Mouse (Mus musculus): ENCODE data around the gene Rab33b. TPM values are rescaled to one million over a fixed set of nuclear protein-coding genes. Genes with fewer than 3 reads are reported as not detected.
A peak's percentile ranks its signal among the peaks of the same experiment; 100 is the strongest.

Rab33b gene
- polyA plus RNA-seq, 1 experiment from 2014 or later: 26.6 TPM

GRCm38 (mm10) chr3:51525186-51525785 is 41.6 kb downstream of the Rab33b start:
- ATAC-seq (ENCODE audit: low FRiP score): no peak
- Histone ChIP-seq H3K4me3 (replicated peaks; ENCODE audit: low read length) (no peak overlapping the region), H3K4me2 (replicated peaks) (no peak overlapping the region), H3K36me3 (replicated peaks; ENCODE audit: control insufficient read depth, insufficient read depth) (peaks cover 92% of the 10 kb centered on the region), H3K4me1 (replicated peaks; ENCODE audit: control insufficient read depth, insufficient read depth, low read length) (no peaks in the 10 kb centered on the region), H3K27ac (no peak overlapping the region), H3K27me3 (ENCODE audit: control insufficient read depth, insufficient read depth, low read length) (no peaks in the 10 kb centered on the region), H3K9me3 (ENCODE audit: control insufficient read depth, low read length) (no peaks in the 10 kb centered on the region), H3K9ac (no peak overlapping the region)
- 91% methylated on average over 16 of the region's 16 CpGs for WGBS
- no peak for DNase-seq (ENCODE audit: low spot score)

GRCm38 (mm10) chr3:51526891-51527290 is 43.2 kb downstream of the Rab33b start:
- 0 out of 2 replicates have a peak, but pooled peaks cover 1% of the 10 kb centered on the region for H3K4me1 ChIP-seq (replicated peaks; ENCODE audit: control insufficient read depth, insufficient read depth, low read length)
- H3K27me3 ChIP-seq (ENCODE audit: control insufficient read depth, insufficient read depth, low read length): no peaks in the 10 kb centered on the region
- ATAC-seq (ENCODE audit: low FRiP score) (no peak), DNase-seq (ENCODE audit: low spot score) (no peak)
- H3K36me3 ChIP-seq (replicated peaks; ENCODE audit: control insufficient read depth, insufficient read depth): peaks cover 92% of the 10 kb centered on the region
- no peak overlapping the region for H3K4me3 ChIP-seq (replicated peaks; ENCODE audit: low read length)
- no peak overlapping the region for H3K27ac ChIP-seq
- H3K9me3 ChIP-seq (ENCODE audit: control insufficient read depth, low read length): no peaks in the 10 kb centered on the region
- WGBS: 93% methylated on average over 13 of the region's 13 CpGs
- H3K9ac ChIP-seq: no peak overlapping the region
- no peak overlapping the region for H3K4me2 ChIP-seq (replicated peaks)

GRCm38 (mm10) chr3:51531473-51532281 is 48.0 kb downstream of the Rab33b start:
- H3K9ac ChIP-seq: no peak overlapping the region
- no peaks in the 10 kb centered on the region for H3K27me3 ChIP-seq (ENCODE audit: control insufficient read depth, insufficient read depth, low read length)
- H3K4me3 ChIP-seq (replicated peaks; ENCODE audit: low read length): no peak overlapping the region
- H3K4me2 ChIP-seq (replicated peaks): no peak overlapping the region
- H3K36me3 ChIP-seq (replicated peaks; ENCODE audit: control insufficient read depth, insufficient read depth): peaks cover 85% of the 10 kb centered on the region
- H3K9me3 ChIP-seq (ENCODE audit: control insufficient read depth, low read length): no peaks in the 10 kb centered on the region
- peak overlapping the region; percentile 65 for H3K27ac ChIP-seq
- peaks cover 10% of the 10 kb centered on the region; the same call in 1 of the 2 replicates for H3K4me1 ChIP-seq (replicated peaks; ENCODE audit: control insufficient read depth, insufficient read depth, low read length)
- ATAC-seq (ENCODE audit: low FRiP score) (peak; percentile 79), DNase-seq (ENCODE audit: low spot score) (peak; percentile 61)
- WGBS: 68% methylated on average over 13 of the region's 13 CpGs

DNA sequence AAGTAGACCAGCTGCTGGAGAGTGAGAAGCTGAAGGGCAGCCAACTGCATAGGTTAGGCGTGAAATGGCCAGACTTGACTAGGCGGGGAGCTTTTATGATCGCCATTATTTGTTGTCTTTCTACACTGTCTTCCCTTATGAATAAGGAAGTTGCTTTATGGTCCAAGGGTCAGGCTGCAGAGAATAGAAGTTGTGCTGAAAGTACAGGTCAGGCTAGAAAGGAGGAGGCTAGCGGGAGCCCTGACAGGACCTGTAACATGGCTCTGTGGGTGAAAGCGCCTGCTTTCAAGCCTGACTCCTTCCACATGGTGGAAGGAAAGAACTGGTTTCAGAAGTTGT is 48.5 kb downstream of the Rab33b start:
- WGBS: 64% methylated on average over 5 of the region's 5 CpGs
- Histone ChIP-seq H3K9ac (no peak overlapping the region), H3K27me3 (ENCODE audit: control insufficient read depth, insufficient read depth, low read length) (no peaks in the 10 kb centered on the region), H3K4me2 (replicated peaks) (no peak overlapping the region), H3K9me3 (ENCODE audit: control insufficient read depth, low read length) (no peaks in the 10 kb centered on the region), H3K36me3 (replicated peaks; ENCODE audit: control insufficient read depth, insufficient read depth) (peaks cover 84% of the 10 kb centered on the region), H3K4me1 (replicated peaks; ENCODE audit: control insufficient read depth, insufficient read depth, low read length) (peaks cover 10% of the 10 kb centered on the region; the same call in 1 of the 2 replicates), H3K4me3 (replicated peaks; ENCODE audit: low read length) (no peak overlapping the region), H3K27ac (peak overlapping the region; percentile 65)
- ATAC-seq (ENCODE audit: low FRiP score) (peak; percentile 16; the same call in 1 of the 2 replicates), DNase-seq (ENCODE audit: low spot score) (no peak)

DNA sequence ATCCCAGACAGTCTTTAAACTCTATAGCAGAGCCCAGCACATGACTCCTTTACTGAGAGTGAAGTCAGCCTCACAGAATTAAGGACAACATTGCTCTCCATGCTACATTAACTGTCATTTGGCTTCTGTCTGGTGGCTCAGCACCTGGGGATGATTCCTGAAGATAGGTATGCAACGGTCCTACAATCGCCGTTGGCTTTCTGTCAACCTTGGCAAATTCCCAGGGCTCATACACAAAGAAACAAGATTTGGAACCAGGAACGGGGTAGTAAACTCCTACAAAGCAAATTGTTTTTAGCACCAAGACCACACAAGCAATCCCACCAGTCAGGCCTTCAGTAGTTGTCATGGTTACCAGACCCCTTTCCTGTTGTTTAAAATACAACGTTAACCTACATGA is 49.9 kb downstream of the Rab33b start:
- H3K9ac ChIP-seq: no peak overlapping the region
- ATAC-seq (ENCODE audit: low FRiP score) (no peak), DNase-seq (ENCODE audit: low spot score) (no peak)
- H3K4me1 ChIP-seq (replicated peaks; ENCODE audit: control insufficient read depth, insufficient read depth, low read length): peaks cover 10% of the 10 kb centered on the region; the same call in 1 of the 2 replicates
- H3K9me3 ChIP-seq (ENCODE audit: control insufficient read depth, low read length): no peaks in the 10 kb centered on the region
- no peak overlapping the region for H3K27ac ChIP-seq
- no peak overlapping the region for H3K4me3 ChIP-seq (replicated peaks; ENCODE audit: low read length)
- no peaks in the 10 kb centered on the region for H3K27me3 ChIP-seq (ENCODE audit: control insufficient read depth, insufficient read depth, low read length)
- H3K36me3 ChIP-seq (replicated peaks; ENCODE audit: control insufficient read depth, insufficient read depth): peaks cover 87% of the 10 kb centered on the region
- H3K4me2 ChIP-seq (replicated peaks): no peak overlapping the region
- WGBS: 63% methylated on average over 5 of the region's 5 CpGs

DNA sequence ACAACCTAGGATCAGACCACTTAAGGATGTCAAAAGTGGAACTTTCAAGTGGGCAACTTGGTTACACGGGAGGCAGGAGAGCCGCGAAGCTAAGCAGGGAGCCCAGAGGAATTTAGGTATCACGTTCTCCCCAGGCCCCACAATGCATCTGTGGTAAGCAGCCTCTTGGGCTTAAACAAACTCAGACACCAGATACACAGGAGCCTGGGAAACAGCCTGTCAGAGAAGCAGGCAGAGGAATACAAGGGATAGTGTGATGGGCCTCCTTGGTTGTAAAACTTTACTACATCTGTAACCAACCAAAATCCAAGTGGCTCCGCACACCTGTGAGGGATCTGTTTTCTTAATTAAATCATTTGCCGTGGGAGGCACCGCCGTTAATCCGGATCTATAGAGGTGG is 50.3 kb downstream of the Rab33b start:
- WGBS: 90% methylated on average over 9 of the region's 9 CpGs
- no peak overlapping the region for H3K9ac ChIP-seq
- H3K27ac ChIP-seq: no peak overlapping the region
- no peaks in the 10 kb centered on the region for H3K27me3 ChIP-seq (ENCODE audit: control insufficient read depth, insufficient read depth, low read length)
- peaks cover 10% of the 10 kb centered on the region; the same call in 1 of the 2 replicates for H3K4me1 ChIP-seq (replicated peaks; ENCODE audit: control insufficient read depth, insufficient read depth, low read length)
- no peaks in the 10 kb centered on the region for H3K9me3 ChIP-seq (ENCODE audit: control insufficient read depth, low read length)
- H3K4me2 ChIP-seq (replicated peaks): no peak overlapping the region
- no peak for ATAC-seq (ENCODE audit: low FRiP score)
- H3K4me3 ChIP-seq (replicated peaks; ENCODE audit: low read length): no peak overlapping the region
- DNase-seq (ENCODE audit: low spot score): no peak
- peaks cover 88% of the 10 kb centered on the region for H3K36me3 ChIP-seq (replicated peaks; ENCODE audit: control insufficient read depth, insufficient read depth)

DNA sequence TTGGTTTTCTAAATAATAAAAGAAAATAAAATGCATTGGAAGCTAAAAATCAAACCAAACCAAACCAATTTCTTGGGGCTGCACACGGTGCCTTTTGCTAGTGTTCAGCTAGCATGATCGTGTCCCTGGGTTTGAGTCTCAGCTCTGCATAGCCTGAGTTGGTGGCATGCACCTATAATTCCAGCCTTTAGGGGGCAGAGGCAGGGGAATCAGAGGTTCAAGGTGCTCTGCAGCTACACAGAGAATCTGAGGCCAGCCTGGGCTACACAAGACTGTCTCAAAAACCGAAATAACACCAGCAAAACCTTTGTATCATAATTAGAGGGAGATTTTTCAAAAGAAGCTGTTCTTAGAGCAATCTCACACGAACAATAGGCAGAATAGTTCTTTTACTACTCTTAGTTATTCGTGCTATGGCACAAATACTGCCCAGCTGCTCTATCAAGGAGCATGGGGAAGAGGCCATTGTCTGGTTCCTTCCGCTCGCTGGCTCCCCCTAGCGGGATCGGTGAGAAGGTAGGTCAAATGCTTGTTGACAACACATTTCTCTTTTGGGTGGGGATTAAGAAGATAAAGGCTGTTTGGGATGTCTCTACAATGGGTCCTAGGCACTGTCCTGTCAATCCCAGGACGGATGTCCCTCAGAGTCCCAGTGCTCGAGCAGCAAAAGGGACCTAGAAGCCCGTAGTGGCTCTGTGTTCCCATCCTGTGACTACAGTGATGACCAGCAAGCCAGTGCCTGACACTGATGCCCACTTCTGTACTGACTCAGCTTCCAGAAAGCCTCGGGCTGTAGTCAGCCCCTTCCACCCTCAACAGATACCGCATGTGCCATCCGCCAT is 56.1 kb downstream of the Rab33b start:
- DNase-seq (ENCODE audit: low spot score) (peak; percentile 58), ATAC-seq (ENCODE audit: low FRiP score) (no peak)
- no peaks in the 10 kb centered on the region for H3K9me3 ChIP-seq (ENCODE audit: control insufficient read depth, low read length)
- no peak overlapping the region for H3K4me3 ChIP-seq (replicated peaks; ENCODE audit: low read length)
- no peaks in the 10 kb centered on the region for H3K27me3 ChIP-seq (ENCODE audit: control insufficient read depth, insufficient read depth, low read length)
- 59% methylated on average over 15 of the region's 15 CpGs for WGBS
- H3K4me1 ChIP-seq (replicated peaks; ENCODE audit: control insufficient read depth, insufficient read depth, low read length): 0 out of 2 replicates have a peak, but pooled peaks cover 3% of the 10 kb centered on the region
- H3K9ac ChIP-seq: no peak overlapping the region
- H3K27ac ChIP-seq: no peak overlapping the region
- H3K36me3 ChIP-seq (replicated peaks; ENCODE audit: control insufficient read depth, insufficient read depth): peaks cover 76% of the 10 kb centered on the region
- H3K4me2 ChIP-seq (replicated peaks): no peak overlapping the region

DNA sequence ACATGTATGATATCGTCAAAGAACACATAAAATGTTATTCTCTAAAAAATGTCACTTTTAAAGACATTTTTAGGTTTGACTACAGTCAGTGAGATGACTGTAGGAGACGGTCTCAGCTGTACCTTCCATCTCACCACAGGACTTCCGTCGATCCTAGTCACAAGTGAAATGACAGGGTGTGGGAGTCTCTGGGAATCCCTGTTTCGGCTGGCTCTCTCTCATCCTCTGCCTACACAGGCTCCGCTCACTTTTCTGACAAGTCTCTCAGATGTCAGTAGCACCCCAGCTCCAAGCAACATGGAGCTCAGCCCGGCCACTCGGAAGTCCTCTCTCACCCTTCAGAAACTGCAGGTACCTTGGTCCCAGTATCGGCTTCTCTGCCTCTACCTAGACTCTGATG is 56.9 kb downstream of the Rab33b start:
- DNase-seq (ENCODE audit: low spot score) (no peak), ATAC-seq (ENCODE audit: low FRiP score) (no peak)
- 0 out of 2 replicates have a peak, but pooled peaks cover 3% of the 10 kb centered on the region for H3K4me1 ChIP-seq (replicated peaks; ENCODE audit: control insufficient read depth, insufficient read depth, low read length)
- H3K9me3 ChIP-seq (ENCODE audit: control insufficient read depth, low read length): no peaks in the 10 kb centered on the region
- no peak overlapping the region for H3K27ac ChIP-seq
- H3K4me2 ChIP-seq (replicated peaks): no peak overlapping the region
- no peak overlapping the region for H3K9ac ChIP-seq
- peaks cover 68% of the 10 kb centered on the region for H3K36me3 ChIP-seq (replicated peaks; ENCODE audit: control insufficient read depth, insufficient read depth)
- WGBS: 95% methylated on average over 9 of the region's 9 CpGs
- H3K27me3 ChIP-seq (ENCODE audit: control insufficient read depth, insufficient read depth, low read length): no peaks in the 10 kb centered on the region
- no peak overlapping the region for H3K4me3 ChIP-seq (replicated peaks; ENCODE audit: low read length)
